Mouse (Mus musculus) ES-Bruce4 (cell line): Measurements from ENCODE around the gene Ndufs2.

ENCODE experiments used
- CTCF ChIP-seq: IDR thresholded peaks from one replicate; pipeline ENCODE4 v1.8.1; 2011; ENCODE audit warnings: low read depth, low read length
- POLR2A ChIP-seq: IDR thresholded peaks from one replicate; pipeline ENCODE4 v1.8.1; 2011; ENCODE audit warnings: low read length; ENCODE audit not compliant: insufficient read depth

- TF ChIP-seq POLR2A (no peak), CTCF (no peak)
Measured at GRCm38 (mm10) chr1:171213801-171214496, 37.2 kb downstream of the Ndufs2 start, which contains the start of gene Nr1i3.
